Mouse (Mus musculus) v-Abl transformed pro-B cells (cell line): ENCODE data around the gene Gm1123.

Source experiments
- in situ Hi-C, 2 experiments: fragments of 400-800 bp; cut with MboI; formaldehyde crosslinking; loops; one replicate each; pipeline ENCODE4 v1.15.1; 2025; ENCODE audit not compliant: unreplicated experiment in 2 of 2

The Gm1123 gene

DNA sequence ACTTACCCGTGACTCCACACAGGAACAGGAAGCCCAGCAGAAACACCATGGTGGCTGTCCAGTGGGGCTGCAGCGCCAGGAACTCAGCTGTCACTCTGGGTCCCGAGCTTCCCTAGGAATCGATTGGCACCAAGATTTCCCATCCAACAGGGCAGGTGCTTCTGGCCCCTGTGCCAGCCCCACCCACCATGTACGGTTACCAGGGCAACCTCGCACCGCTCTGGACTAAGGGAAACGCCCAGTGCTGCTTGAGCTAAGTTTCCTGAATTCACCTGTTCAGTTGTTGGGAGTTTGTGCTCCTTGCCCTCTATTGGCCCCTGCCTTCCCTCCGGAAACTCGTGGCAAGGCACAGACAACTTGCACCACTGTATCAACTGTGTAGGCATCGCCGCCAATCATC lies at the start of gene Gm1123:
TSS of gene Gm1123 (minus strand) at position 141 of the 400 bp plus-strand sequence.
- in situ Hi-C loops: no loop called here

DNA sequence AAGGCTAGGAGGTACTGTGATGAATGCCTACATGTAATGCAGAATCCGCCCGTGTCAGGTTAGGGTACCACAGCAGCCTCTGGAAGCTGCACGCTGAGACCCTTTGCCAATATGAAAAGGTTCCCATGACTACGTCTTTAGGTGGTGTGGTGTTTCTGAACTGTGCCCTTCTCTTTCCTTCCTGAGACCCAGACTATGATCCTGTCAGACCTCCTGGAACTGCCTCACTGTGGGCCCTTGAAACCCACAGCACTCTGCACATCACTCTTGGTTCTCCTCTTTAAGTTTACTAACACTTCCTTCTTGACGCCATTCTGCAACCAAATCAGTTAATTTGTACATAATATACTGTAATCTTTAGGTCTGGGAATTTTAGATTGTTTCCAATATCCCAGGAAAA lies 46.2 kb upstream of the Gm1123 start:
- in situ Hi-C loops: no loop called here

DNA sequence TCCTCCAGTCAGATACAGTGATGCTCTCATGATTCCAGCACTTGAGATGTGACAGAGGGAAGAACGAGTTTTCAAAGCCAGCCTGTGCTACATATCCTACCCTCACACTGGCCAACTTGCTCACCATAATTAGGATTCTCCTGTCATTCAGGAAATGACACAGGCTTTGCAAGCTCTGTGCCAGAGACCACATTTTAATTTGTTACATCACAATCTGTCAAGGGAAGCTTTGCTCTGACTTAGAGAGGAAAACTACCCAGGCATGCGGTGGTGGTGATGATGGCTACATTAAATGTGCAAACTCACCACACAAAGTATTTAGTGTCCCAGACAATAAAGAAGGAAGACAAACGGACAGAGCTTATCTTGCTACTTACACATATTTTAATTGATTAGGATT lies 45.8 kb upstream of the Gm1123 start:
- in situ Hi-C loops: no loop called here

DNA sequence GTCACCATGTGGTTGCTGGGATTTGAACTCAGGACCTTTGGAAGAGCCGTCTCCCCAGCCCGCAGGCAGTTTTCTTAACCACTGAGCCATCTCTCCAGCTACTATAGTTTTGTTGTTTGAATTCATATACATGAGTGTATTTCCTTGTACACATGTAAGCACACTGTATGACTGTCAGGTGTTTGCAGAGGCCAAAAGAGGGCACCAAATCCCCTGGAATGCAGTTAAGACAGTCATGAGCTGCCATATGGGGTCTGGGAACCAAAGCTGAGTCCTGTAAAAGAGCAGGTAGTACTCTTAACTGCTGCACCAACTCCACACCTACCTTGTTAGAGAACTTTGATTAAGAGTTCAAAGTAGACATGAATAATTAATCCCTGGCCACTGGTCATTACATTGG lies 45.1 kb upstream of the Gm1123 start:
- in situ Hi-C loops: no loop called here

DNA sequence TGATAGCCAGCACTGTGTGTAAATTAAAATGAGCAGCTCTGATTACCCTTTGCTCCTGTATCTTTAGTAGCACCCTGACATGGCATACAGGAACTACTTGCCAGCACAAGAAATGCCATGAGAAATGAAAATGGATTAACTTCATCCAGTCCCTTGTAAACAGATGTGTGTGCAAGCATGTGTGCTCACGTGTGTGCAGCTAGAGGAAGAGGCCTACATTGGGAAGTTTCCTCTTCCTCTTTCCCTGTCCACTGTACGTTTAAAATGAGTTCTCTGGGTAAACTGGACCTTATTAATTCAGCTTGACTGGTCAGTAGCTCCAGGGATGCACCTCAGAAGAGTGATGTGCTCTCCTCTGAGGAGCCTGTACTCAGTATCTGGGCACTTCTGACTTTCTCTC lies 38.9 kb upstream of the Gm1123 start:
- in situ Hi-C loops: loop anchor here (25.0 kb wide), 1 partner anchor 1338 kb away; no protein-coding TSS in a partner anchor

DNA sequence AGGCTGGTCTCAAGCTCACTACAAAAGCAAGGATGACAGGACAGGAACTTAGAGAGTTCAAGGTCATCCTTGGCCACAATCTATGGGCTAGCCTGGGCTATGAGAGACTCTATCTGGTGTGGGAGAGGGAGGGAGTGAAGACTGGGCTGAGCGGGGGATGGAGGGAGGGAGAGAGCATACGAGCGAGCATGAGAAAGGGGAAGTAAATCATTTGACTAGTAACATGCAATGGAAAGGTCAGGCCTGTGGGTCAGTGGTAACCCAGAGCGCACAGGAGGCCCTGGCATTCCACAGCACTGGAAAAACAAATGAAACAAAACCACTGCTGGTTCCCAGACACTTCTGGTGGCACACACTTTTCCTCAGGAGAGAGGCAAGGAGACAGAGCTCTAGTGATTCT lies 37.0 kb upstream of the Gm1123 start:
- in situ Hi-C loops: loop anchor here (25.0 kb wide), 1 partner anchor 1340 kb away; no protein-coding TSS in a partner anchor

DNA sequence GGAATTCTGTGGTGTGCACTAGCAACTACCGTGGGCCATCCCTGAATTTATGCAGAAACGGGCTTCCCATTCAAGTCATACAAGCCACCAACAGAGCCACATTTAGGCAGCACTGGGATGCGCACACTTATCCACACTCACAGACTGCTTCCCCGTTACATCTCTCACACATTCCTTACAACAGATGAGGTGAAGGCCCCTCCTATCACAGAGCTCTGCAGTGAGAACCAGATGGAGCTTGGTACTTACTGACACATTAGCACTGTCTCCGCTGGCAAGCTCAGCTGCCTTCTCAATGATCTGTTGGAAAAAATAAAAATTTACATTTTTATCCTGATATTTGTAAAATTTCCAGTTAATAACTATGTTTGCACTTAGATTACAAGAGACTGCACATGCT lies 29.8 kb upstream of the Gm1123 start:
- in situ Hi-C loops: loop anchor here (10.0 to 25.0 kb wide), 4 partner anchors 441 to 1347 kb away; no protein-coding TSS in a partner anchor

DNA sequence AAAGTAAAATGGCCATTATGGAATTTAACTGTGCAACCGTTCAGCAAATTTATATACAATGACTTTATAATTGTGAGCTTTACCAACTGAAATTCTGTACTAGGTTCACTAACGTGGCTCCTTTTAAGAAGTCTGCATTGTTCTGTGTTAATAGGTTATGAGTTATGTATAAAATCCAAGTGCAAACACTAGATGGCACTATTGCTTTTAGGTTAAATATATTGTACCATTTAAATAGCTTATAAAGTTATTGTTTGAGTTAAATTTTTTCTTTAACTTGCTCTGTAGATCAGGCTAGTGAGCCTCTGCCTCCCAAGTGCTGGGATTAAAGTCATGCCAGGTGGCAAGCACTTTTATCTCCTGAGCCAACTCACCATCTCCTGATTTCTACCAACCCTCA lies 28.7 kb upstream of the Gm1123 start:
- in situ Hi-C loops: loop anchor here (5.0 to 25.0 kb wide), 11 partner anchors 87 to 1348 kb away; partner anchors contain the start of genes Cep70 (in 2 of the 2), Nme9 (in 2 of the 2) and Dbr1 (in 1 of the 2)

DNA sequence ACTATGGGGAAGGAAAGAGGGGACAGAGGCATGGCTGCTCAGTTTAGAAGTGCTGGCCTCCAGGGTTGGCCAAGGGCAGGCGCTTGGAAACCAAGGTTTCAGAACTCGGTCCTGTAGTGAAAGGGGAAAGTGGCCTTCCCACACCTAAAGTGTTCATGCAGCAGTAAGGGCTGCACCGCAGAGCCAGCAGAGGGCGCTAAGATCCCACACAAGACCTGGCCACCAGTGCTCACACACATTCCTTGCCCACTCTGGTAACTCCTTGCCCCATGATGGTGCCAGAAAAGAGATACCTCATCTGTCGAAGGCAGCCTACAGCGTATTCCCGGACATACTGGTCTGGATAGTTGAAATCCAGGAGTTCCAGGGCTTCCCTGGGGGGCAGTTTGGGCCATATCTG lies 27.0 kb upstream of the Gm1123 start:
- in situ Hi-C loops: loop anchor here (5.0 to 25.0 kb wide), 11 partner anchors 85 to 1350 kb away; partner anchors contain the start of genes Cep70 (in 2 of the 2), Nme9 (in 2 of the 2) and Dbr1 (in 1 of the 2)

DNA sequence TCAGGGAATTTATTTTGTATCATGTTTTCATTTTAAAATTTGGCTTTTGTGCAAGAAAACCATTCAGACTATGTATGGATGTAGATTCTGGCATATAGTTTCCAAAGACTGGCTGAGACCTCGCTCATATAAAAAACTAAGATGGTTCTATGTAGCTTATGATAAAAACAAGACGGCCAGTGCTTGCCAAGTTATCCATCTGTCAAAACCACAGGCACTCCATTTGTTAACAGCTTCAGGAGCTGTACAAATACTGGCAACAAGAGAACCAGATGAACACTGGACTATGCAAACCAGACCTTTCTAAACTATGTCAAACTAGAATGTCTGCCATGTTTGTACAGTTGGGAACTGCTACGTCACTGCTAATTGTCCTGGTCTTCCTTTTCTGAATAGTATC lies 22.2 kb upstream of the Gm1123 start:
- in situ Hi-C loops: loop anchor here (25.0 kb wide), 1 partner anchor 1355 kb away; no protein-coding TSS in a partner anchor

DNA sequence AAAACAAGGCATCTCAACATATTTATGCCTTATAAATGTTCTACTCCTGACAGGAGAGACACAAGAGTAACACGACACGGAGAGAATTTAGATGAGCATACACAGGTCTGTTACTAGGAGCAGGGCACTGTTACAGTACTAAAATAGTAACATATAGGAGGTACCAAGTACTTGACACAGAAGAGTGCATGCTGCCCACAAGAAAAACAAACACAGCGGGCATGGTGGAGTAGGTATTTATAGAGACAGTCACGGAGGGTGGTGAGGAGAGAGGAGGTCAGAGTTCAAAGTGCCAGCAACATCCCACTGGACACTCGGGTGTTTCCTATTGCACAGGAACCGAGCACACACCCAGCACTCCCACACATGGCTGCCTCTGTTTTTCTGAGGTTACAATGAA lies 14.2 kb upstream of the Gm1123 start:
- in situ Hi-C loops: loop anchor here (25.0 kb wide), 1 partner anchor 1363 kb away; no protein-coding TSS in a partner anchor

DNA sequence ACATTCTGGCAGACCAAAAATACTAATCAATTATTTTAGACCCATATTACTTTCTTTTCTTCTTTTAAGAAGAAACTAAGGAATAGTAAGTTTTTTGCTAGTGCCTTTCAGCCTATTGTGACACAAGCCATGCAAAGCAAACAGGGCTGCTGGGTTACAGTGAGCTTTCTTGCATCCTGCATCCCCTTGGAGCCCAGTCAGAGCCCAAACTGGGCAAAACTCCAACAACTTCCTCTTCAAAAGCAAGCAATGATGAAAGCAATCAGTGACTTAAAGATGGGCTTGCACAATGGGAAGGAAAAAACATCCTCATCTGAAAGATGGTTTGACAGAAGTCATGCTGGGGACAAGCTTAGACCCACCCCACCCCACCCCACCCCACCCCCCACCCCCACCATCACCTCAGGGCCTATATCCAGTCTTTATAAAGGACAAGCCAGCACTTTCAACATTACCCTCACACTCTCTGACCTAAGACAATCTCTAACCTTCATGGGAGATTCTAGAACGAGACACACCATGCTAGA lies 13.3 kb upstream of the Gm1123 start:
- in situ Hi-C loops: no loop called here

DNA sequence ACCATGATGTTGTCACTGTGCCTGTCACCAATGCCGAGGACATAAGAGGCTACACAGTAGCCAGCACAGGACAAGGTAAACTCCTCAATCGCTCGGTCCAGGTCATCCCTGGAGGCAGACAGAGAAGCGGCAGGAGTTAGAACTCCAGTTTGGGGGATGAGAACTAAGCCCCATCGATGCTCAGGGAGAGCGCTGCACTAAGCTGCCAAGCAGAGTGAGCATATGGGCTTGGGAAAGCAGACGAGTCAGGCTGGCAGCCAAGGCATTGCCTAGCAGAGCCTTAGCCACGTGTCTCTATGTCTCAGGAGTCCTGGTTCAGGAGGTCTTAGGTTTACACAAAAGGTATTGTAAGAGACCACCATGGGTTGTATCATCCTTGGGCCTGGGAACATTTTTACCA lies 9.2 kb upstream of the Gm1123 start:
- in situ Hi-C loops: no loop called here

DNA sequence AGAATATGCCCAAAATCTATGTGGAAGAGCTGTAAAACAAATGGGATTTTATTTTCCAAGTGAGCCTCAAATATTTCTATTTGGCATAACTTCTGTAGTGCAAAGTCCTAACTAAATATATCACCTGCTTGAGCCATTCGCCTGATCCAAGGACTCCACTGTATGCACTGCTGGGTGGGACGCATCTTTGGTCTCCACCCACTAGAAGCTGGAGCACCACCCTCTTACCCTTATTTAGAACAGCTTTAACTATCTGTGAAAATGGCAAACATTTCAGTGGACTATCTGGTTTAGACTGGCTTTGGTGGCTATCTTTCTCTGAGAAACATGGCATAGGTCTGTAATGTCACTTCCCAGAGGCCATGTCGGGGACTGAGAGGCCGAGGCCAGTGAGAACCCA lies 7.1 kb upstream of the Gm1123 start:
- in situ Hi-C loops: no loop called here

DNA sequence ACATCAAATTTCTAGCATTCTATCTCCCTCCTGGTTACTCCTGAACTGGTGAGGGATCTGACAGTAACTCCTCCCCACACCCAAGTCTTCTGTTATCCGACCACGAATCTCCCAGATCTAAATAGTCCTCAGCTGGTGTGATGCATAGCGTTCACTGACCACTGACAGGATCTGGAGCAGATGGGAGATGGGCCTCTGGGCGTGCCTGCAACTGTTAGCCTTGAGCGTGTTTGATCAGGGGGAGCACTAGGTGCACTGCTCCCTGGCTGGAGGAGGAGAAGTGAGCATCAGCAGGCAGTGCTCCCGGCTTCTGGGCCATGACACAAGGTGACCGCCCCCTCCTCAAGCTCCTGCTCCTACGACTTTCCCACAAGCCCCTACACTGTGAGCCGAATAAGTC lies 6.5 kb upstream of the Gm1123 start:
- in situ Hi-C loops: no loop called here

DNA sequence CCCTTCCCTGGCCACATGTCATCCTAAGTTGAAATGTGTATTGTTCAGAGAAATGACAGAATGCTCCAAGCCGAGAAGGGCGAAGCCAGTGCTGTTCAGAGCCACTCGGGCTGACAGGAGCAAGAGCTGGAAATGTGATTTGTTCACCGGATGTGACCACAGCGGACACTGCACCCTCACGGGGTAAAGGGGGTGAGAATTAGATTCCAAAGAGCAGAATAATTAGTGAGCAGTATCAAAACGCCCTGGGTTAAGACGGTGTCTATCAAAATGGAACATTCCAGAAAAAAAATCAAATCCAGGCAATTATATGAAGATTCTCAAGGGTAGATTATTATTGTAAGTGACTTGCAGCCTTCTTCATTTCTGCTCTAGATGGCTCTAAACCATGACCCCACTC lies 1.4 kb downstream of the Gm1123 start:
- in situ Hi-C loops: no loop called here

DNA sequence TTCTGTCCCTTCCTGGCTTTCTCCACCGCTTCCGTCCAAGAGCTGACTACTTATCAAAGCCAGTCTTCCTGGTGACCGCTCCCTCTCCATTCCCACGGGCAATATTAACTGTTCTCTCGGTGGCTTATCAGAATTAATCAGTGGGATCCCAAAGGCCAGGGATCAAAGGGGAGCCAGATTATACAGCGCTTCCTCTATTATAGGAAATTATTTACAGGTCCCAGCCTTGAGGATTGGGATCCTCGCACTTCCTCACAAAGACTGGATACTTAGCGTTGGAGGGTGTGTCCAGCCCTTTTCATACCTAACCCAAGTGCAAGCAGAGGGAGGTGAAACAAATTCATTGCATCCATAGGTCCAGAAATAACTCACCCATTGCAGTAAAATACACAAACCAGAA lies 3.5 kb downstream of the Gm1123 start:
- in situ Hi-C loops: no loop called here

DNA sequence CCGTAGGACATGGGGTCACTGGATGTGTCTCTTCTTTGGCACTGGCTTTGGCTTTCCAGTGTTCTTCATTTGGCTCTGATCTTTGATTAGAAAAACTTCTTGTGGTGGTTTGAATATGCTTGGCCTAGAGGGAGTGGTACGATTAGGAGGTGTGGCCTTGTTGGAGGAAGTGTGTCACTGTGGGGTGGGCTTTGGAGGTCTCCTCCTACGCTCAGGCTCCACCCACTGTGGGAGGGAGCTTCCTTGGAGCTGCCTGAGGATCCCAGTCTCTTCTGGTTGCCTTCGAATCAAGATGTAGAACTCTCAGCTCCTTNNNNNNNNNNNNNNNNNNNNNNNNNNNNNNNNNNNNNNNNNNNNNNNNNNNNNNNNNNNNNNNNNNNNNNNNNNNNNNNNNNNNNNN lies 13.8 kb downstream of the Gm1123 start:
- in situ Hi-C loops: no loop called here

DNA sequence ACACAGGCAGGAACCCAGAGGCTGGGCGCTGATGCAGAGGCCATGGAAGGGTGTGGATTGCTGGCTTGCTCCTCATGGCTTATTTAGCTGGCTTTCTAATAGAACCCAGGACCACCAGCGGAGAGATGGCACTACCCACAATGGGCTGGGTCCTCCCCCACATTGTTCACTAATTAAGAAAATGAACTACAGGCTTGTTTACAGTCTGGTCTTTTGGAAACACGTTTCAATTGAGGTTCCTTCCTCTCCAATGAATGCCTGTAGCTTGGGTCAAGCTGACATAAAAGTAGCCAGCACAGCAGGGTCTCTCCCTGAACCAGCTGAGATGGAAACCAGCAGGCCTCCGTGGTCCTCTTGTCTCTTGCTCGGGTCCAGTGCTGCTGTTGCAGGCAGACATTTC lies 14.3 kb downstream of the Gm1123 start:
- in situ Hi-C loops: no loop called here

DNA sequence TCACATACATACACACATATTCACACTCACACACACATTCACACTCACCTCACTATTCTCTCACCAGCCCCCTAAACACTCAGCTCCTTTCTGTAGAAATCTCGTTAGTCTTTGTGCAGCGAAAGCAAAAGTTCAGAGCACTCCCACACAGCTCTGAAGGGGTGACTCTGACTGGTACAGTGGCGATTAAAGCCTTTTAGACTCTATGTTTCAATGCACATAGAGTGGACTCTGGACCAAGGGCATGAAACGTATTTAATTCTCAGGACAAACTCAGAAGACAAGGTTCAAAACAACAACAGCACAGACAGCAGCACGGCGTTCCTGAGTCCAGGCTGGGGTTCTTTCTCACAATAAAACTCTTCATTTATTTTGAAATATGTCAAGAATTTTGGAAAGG lies 17.8 kb downstream of the Gm1123 start:
- in situ Hi-C loops: no loop called here

DNA sequence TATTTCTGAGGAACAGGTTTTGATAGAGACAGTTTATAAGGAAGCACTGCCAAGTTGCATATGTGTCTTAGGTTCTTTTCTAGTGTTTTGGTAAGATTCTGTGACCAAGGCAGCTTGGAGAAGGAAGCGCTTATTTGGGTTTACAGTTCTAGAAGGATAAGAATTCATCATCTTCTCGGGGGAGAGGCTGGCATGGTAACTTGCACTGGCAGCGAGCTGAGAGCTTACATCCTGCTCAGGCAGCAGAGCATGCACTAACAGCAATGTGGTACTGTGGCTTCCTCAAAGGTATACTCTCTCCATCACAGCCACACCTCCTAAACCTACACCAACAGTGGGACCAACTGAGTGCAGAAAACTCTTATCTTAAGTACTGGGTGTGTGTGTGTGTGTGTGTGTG lies 18.8 kb downstream of the Gm1123 start:
- in situ Hi-C loops: no loop called here

DNA sequence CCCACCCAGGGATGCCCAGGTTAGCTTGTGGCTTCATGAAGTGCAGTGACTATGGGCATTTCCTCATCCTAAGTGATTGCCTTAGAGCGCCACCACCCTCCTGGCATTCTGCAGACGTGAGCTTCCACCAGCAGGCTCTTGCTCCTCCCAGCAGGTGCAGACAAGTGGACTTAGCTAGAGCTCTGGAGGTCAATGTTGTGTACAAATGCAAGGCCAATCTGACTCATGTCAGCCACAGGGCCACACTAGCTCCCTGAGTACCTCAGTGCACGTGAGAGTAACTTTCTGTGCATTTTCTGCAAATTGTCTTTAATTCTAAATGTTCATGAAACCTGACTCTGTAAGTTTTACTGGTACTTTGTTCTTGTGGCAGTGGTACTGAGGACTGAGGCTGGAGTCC lies 19.2 kb downstream of the Gm1123 start:
- in situ Hi-C loops: no loop called here

DNA sequence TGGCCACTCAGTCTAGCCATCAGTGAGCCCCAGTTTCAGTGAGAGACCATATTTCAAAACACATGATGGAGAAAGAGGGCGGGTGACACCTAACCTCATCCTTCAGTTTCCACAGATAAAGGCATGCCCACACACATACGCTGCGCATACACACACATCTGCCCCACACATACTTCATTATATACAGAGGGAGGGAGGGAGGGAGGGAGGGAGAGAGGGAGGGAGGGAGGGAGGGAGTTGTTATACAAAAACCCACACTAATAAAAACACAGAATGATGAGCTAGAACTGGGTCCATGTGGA lies 25.7 kb downstream of the Gm1123 start:
- in situ Hi-C loops: no loop called here
